Mouse (Mus musculus) myocyte (in vitro differentiated cells): ENCODE measurements around the gene Sys1.

Experiments used
- MAX ChIP-seq: IDR thresholded peaks from one replicate; pipeline ENCODE4 v1.6.1; 2011; ENCODE audit warnings: low read depth, mild to moderate bottlenecking, control low read depth
- POLR2AphosphoS2 ChIP-seq: IDR thresholded peaks from one replicate; pipeline ENCODE4 v1.6.1; 2011; ENCODE audit warnings: low read depth, control low read depth; ENCODE audit not compliant: insufficient read length

GRCm38 (mm10) chr2:164473624-164474023, 16.9 kb downstream of the Sys1 start, which contains the start of gene Trp53tg5:
- TF ChIP-seq POLR2AphosphoS2 (no peak), MAX (no peak)
